Mouse (Mus musculus) frontal cortex, postnatal 10 days (tissue): ENCODE measurements around the gene Gm20721.
A peak's percentile ranks its signal among the peaks of the same experiment; 100 is the strongest.

ENCODE experiments used
- DNase-seq, 2 experiments: peaks; one replicate each; pipeline ENCODE4 v3.0.0; 2022; ENCODE audit warnings: low spot score in 2 of 2, mixed read lengths in 1 of 2

Gm20721 gene

GRCm38 (mm10) chr2:174298471-174298870, 48.0 kb downstream of the Gm20721 start:
- DNase-seq: no peak

- no peak for DNase-seq
Measured at GRCm38 (mm10) chr2:174297851-174298250, 48.7 kb downstream of the Gm20721 start.

GRCm38 (mm10) chr2:174297086-174297571, 49.4 kb downstream of the Gm20721 start:
- no peak for DNase-seq

- DNase-seq: no peak
Measured at GRCm38 (mm10) chr2:174295900-174296465, 50.5 kb downstream of the Gm20721 start.

DNA sequence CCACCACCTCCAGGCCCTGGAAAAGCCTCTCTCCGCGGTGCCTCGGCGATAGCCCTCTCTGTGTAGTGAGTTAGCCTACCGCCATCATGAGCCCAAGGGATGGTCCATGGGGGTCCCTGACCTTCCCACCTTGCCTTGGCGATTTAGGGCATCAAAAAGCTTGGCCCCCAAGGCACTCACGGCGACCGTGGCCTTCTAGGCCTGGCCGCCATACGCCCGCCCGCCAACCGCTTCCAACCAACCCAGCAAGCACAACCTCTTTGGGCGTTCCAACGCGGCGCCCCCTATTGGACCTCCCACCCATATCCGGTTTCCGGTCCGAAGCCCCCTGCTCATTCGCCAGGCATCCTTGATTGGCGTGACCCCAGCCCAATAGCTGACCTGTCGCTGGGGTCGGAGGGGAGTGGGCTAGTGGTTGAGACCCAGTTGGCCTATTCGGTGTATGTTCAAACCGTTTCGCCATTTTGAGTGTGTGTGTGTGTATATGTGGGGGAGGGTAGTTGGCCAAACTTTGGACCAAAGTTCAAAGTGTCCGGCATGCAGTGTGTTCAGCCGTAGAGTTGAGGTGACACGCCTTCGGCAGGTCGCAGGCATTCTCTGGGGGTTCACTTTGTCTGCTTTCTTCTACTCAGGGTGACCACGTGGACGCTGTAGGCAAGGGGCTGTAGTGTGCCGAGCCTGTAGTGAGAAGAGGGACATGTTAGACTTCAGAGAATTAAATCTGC, 51.2 kb downstream of the Gm20721 start:
- peak; percentile 89 for DNase-seq

DNA sequence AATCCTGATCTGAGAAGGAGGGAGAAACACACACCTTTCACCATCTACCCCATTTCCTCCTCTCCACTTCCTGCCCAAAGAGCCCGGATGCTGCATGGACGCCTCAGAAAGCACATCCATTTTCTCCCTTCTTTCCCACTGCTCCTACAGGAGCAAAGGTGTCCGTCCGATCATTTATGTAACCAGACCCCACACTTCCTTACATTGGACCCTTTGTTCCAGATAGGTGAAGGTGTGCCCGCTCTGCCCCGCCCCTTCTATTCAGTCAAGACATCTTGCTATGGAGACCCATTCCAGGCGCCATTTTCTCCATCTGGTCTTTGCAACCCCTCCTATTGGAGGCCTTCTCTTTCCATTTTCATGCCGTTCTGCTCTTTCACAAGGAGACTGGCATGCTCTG, 52.1 kb downstream of the Gm20721 start:
- DNase-seq: no peak

DNA sequence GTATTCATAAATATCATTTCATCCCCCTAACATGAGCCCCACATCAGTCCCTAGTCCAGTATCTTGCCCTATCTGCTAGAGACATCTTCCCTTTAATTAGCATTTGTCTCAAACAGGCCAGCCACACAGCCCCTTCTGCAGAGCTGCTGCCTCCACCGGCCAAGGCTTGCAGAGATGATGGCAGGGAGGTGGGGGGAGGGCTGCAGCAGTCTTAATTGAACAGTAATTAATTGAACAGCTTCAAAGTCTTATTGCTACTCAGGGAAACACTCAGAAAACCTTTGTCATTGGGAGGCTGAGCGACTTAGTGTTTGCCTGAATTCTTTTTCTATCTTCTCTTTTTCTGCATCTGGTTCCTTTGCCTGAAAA, 54.9 kb downstream of the Gm20721 start:
- no peak for DNase-seq

DNA sequence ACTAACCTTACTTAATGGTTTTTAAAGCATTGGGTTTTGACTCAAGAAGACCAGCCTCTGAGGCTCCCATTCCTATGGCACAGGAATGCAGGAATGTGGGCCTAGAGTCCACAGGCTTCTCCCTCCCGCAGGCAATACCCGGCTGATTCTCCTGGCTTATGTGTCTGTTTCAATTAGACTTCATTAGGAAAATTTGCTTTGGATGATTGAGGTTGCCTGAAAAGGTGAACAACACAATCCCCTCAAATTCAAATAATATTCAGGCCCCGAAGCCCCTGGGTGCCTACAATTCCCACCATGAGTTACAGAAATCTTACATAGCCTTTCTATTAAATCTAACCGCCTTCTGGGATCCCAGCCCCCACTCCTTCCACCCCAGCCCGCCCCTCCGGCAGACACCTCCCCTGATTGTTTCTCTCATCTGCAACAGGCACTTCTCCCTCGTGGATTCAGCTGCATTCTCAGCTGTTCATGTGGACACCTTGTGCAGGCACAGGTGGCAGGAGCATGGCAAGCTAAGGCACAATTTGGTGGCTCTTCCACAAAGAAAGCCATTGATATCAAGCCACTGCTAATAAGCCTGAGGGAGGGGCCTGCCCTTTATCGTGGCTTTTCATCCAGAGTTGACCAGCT, 55.4 kb downstream of the Gm20721 start:
- no peak for DNase-seq

DNA sequence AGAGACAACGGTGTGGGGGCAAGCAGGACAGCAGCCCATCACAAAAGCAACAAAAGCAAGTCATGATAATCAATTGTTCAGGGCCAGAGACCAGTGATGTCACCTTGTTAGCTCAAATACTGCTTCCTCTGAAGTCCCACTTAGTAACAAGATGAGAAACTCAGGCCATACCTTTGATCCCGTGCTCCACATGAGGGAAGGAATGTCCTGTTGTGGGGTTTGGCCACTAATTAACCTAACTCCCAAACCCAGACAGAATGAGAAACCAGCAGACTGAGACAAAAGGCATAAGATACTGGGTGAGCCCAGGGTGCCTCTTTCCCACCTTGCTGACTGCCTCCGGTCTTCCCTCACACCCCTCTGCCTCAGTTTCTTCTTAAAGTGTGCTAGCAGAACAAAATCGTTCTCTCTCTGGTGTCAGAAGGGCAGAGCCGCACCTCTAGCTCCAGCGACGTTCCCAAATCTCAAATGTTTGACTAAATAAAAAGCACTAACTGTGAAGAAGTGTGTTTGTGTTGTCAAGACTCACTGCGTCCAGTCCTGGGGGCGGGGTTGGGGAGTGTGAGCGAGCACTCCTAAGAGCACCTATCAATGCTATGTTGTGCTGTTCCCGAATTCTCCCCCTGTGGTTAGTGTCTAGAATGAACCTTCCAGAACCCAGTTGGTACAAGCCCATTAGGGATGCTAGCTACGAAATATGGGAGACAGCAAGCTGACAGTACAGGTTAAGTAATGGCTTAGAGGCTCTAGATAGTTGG, 57.7 kb downstream of the Gm20721 start:
- DNase-seq: no peak

GRCm38 (mm10) chr2:174287921-174288320, 58.6 kb downstream of the Gm20721 start:
- no peak for DNase-seq

DNA sequence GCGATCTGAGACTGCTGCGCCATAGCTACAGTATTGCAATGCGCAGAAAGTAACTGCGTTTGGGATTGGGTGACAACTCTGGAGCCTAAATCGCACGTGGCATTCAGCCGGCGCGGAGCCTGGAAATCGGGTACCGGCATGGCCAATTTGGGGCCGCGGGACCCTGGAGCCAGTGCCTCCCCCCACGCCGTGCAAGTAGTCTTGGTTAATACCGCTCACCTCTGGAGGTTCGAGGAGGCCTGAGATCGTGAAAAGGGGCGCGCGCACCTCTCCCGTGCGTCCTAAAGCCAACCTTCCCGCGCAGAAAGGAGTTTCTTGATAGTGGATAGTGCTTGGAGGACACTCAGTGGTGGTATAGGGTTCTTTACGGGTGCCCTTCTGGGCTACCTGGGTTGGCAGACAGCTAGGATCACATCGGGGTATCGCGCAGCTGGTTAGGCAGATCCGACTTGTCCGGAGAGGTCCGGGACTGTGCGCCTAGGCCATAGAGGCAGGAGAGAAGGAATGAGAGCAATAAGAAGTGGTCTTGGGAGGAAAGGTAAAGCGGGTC, 60.5 kb downstream of the Gm20721 start:
- no peak for DNase-seq

GRCm38 (mm10) chr2:174284807-174285457, 61.6 kb downstream of the Gm20721 start:
- DNase-seq: no peak

- DNase-seq: no peak
Measured at GRCm38 (mm10) chr2:174284011-174284410, 62.5 kb downstream of the Gm20721 start, which contains the start of gene Gnas. Gene Gnas (plus strand): TSS chr2:174284320.

GRCm38 (mm10) chr2:174283341-174283740, 63.2 kb downstream of the Gm20721 start:
- no peak for DNase-seq
